Mouse (Mus musculus) left cerebral cortex, postnatal 14 days (tissue): ENCODE measurements around the gene Pcolce2. TPM values are rescaled to one million over a fixed set of nuclear protein-coding genes. Genes with fewer than 3 reads are reported as not detected.
"Not testable (repeated sequence)": the region's sequence is repeated elsewhere in the genome, so short reads cannot be mapped to it uniquely, and the experiment has no call there.

Experiments
- DNase-seq, 2 experiments: peaks; one replicate each; pipeline ENCODE4 v3.0.0; 2021 to 2022; ENCODE audit warnings: low spot score in 2 of 2, mixed read lengths in 1 of 2
- intact Hi-C: fragments of 180-260 bp; cut with DNase I; formaldehyde crosslinking; loops from one replicate; pipeline ENCODE4 v1.15.1; 2025
- long read RNA-seq, 2 experiments: library from polyadenylated mRNA; stranded (forward); transcript quantifications; one replicate each; pipeline ENCODE4 v2.0.0; 2021
- total RNA-seq, 2 experiments: library from RNA; stranded (reverse); gene quantifications; 2 replicates each; pipeline ENCODE4 v1.2.3; 2021

Gene Pcolce2
- 1 to 10 TPM; 1.2 to 1.6 TPM for total RNA-seq
- long read RNA-seq, experiment 1, full-length matches to known transcripts: 2 of 3 reads
- long read RNA-seq, experiment 1, partial matches to known transcripts: 0 of 3 reads
- long read RNA-seq, experiment 1, other reads (novel, unspliced or antisense): 1 of 3 reads
- long read RNA-seq, experiment 2, full-length matches to known transcripts: 1 of 1 reads
- long read RNA-seq, experiment 2, partial matches to known transcripts: 0 of 1 reads
- long read RNA-seq, experiment 2, other reads (novel, unspliced or antisense): 0 of 1 reads

DNA sequence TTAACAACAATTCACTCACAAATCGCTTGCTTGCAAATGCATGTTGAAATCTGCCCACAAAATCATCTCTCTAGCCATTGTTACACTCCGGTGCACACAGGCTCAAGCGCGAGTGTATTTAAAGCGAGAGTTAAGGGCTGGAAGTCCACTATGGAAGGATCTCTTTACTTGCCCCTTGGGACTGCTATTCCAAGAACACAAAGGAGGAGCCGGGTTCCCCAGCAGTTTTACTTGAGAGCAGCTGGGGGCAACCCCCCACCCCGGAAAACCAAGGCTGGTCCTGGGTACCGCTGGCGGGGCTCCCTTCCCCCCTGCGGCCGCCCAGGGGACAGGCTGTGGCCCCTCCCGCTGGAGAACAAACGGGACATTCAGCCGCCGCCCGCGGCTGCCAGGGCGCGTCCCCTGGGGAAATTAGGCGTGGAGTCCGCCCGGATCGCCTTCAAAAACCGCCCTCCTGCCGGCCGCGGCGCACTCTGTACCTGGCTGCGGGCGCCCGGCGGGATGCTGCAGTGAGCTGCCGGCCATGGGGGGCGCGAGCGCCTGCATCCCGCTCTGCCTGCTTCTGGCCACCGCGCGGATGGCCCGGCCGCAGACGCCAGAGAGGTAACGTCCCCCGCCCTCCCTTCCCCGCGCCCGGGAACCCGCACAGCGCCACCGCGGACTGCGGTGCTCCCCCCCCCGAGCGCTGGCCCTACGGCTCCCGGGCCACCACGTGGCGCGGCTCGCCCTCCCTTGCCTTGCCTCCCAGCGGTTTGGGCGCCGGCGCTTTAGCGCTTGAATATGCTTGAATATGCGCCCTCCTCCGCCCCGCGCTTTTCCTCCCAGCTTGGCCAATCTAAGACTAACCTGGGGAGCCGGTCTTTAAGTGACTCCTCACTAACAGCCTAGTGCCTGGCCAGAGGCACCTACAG lies at the start of gene Pcolce2:
Gene Pcolce2, plus strand, starts transcription at position 331 of the 911 bp plus-strand sequence.
- intact Hi-C loops: no loop called here
- peak in 1 of 2 experiments; percentile 7 for DNase-seq

DNA sequence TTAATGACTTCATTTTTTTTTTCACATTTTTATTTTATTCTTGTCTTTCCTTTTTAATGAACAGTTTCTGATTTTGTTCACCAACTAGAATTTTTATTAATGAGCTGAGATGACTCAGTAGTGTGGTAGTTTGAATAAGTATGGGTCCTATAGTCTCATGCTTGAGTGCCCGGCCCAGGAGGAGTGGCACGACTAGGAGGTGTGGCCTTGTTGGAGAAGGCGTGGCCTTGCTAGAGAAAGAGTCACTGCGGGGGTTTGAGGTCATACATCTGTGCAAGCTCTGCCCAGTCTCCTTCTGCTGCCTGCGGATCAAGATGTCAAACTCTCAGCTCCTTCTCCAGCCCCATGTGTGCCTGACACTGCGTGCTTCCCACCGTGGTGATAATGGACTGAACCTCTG lies 49.3 kb upstream of the Pcolce2 start:
- no peak for DNase-seq
- intact Hi-C loops: no loop called here

DNA sequence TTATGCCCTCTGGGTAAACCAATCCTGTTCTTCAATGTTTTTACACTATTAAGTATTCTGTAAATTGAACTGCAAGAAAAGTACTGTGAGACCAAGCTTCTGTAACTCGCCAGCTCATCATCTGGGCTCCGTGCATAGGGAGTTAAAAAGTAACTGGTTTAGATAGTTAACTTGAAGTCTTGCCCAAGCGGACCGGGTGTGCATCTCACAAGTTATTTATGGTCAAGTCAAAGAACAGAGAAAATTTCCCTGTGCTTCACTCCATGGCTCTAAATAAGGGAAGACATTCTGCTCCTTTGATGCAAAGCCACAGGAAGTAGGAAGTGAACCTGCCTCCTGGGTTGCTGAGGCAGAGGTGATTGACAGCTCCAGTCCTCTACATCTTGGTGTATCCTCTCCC lies 43.1 kb upstream of the Pcolce2 start:
- no peak for DNase-seq
- intact Hi-C loops: no loop called here

DNA sequence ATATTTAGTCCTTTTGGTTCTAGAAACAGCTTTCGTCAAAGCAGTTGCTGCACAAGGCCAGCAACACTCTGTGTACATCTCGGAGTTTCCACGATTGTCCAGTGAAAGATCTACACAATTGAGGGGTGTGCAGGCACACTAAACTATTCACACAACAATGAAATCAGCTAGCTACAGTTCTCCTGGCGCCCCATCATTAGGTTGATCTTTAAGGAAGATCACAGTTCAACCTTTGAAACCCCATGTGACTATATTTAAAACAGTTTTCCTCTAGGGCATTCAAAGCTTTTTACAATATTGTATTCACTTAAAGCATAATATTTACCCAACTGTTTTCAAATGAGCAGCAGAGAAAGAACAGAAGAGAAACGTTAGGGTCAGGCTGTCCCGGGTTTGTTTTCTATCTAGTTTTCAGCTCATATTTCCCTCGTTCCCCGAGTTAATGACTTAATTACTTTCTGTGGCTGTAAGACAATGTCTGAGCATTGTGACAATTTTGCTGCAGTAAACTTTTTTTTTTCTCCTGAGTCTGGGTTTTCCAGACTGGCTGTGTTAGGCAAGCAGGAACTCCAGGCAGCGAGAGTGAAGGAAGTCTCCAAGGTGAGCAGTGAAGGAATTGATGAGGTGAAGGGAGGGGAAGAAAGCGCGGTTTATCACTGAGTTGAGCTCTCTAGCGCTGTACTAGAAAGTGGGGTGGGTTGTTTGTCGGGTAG lies 39.8 kb upstream of the Pcolce2 start:
- DNase-seq: no peak
- intact Hi-C loops: no loop called here

DNA sequence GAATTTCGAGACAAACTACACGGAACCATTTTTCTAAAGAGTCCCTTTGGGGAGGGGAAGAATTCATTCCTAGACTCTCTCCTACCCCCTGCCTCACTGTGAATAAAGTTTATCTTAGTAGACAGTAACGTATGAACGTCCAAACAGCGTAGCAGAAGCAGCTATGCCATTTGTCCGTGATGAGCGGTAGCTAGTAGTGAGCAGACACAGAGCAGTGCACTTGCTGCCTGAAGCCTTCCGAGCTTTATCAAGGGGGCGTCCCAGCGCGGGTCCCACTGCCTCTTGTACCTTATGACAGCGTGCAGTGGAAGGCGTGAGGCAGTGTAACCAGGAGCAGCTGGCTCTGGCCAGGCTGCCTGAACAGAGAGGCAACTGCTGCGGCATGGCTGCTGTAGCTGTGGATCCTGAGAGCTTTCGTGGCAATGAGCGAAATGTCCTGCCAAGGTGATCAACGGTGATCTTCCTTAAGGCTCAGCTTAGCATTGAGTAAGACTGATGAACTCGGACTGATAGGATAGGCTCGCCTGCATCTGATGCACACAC lies 39.2 kb upstream of the Pcolce2 start:
- intact Hi-C loops: no loop called here
- DNase-seq: no peak

DNA sequence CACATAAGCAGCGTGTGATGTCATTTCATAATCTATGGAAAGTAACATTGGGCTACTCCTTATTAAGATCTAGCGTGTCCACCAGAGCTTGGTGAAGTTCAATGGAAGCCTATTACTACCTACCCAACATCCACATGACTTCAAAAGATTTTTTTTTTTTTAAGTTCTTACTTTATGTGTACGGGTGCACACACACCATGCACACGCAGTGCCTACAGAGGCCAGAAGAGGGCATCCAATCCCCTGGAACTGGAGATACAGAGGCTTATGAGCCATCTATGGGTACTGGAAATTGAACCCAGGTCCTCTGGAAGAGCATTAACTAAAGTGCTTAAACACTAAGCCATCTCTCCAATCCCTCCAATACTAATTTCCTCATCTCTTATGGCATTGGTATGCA lies 38.0 kb upstream of the Pcolce2 start:
- DNase-seq: no peak
- intact Hi-C loops: no loop called here

DNA sequence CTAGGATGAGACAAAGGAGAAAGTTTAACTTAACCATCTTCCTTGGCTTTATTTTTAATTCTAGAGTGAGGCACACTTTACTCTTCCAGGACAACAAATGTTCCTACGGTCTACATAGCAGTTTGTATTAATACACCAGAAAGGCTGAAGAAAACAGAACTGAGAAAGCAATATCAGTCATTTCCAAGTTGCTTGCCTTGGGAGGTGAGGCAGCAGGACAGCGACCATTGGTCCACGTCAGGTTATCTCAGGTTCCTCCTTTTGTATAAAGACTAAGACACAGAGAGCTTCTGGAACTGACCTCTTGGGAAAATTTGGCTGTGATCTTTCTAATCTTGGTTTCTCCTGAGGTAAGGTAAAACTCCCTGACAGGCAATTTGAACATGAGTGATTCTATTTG lies 34.6 kb upstream of the Pcolce2 start:
- intact Hi-C loops: no loop called here
- DNase-seq: no peak

DNA sequence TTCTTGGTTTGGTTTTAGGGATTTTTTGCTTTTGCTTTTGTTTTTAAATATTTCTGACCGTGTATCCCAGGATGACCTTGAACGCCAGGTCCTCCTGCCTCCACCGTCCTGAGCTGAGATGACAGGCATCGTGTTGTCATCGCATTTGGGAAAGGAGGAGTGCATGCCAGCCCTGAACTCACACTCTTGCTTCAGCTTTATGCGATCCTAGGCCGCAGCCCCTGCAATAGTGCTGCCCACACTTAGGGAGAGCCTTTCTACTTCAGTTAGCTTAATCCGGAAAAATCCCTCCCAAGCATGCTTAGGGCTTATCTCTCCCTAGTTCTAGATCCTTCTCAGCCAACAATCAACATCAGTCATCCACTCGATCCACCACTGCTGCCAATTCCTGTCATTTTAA lies 34.1 kb upstream of the Pcolce2 start:
- intact Hi-C loops: no loop called here

DNA sequence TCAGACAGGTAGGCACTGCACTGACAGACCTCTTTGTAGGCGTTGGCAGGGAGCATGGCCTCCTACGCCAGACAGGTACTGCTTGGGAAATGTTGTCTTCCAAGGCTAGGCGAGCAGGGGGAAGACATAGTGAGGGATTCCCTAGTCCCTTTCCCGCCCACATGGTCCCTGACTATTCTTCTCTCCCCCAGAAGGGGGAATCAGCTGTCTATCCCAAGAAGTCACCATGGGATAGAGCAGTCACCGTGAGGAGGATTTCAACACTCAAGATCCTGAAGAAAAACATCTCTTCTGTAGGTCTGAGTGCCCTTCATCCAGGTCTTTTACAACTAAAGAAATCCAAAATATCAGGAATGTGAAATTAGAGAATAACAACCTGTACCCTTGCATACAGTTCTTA lies 30.2 kb upstream of the Pcolce2 start:
- intact Hi-C loops: no loop called here
- DNase-seq: no peak

More for the DNA sequence above, 34.1 kb upstream of the Pcolce2 start:
- DNase-seq: no peak

DNA sequence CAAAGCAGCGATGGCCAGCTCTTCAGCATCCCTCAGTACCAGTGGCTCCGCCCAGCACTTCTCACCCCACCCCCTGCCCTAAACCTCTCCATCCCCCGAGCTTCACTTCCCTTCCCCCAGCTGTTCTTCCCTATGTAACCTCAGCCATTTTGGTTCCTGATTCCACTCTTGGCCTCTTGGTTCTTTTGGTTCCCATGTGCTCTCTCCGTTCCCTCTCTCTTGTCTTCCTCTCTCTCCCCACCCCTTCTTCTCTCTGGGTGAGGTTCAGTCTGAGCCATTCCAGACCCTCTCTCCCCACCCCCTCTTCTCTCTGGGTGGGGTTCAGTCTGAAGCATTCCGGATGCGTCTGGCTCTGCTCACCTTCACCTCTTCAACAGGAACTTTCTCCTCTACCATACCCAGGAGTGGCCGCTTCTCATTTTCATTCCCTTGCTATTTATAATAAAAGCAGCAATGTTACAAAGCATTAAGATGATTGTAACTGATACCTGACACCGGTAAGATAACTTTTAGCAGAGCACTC lies 25.1 kb upstream of the Pcolce2 start:
- no peak for DNase-seq
- intact Hi-C loops: no loop called here

DNA sequence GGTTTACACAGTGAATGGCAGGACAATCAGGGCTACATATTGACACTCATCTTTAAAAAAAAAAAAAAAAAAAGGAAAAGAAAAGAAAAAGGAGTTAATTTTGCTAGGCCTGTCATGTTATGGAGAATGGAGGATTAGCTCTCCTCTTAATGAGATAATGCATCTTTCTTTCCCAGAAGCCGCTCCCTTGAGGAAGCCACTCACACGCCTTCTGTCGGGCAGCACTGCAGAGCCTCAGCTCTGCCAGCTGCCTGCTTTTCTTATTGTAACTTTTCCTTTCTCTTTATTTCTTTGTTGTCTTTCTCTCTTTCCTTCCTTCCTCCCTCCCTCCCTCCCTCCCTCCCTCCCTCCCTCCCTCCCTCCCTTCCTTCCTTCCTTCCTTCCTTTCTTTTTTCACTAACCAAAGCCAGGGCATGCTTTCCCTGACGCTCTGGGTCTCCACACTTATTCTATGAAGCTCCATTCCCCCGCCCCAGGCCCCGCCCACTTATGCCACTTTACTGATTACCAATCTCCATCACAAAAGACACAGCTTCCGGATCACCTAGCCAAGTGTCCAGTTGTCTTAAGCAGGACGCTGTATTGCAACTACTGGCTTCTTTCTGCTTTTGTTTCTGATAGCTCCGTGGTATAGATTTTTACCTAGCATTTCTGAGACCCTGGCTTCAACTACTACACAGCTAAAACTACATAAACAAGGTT lies 23.8 kb upstream of the Pcolce2 start:
- intact Hi-C loops: no loop called here

DNA sequence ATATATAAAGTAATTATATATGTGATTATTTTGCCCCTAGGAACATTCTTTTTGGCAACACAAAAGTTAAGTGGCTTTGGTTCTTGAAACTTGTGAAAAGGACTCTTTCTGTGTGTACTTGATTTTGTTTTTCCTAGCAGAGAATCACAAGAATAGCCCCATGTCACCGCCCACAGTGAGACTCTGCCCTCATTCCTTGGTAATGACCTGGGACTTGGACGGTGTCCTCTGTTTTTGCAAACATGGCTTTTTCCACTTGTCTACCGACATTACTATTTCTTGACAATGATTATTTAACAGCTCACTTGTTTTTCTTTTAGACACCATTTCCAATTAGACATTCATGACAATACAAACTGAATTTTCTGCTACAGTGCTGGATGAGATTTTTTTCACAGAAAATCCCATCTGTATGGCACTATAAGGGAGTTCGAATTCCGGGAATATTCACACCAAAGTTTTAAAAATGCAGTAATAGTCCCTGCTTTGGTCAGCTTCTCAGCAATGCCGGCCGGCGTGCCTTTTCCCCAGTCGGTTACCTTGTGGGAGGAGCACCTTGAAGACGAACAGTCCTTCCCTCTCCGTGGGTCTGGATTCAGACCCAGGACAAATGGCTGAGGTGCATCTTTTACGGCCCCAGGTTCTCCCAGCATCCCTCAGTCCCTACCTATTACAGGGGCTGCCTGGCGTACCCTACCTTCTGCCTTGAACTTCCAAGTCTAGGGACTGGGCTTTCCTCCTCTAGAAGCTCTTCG lies 22.4 kb upstream of the Pcolce2 start:
- DNase-seq: no peak

More for the DNA sequence above, 23.8 kb upstream of the Pcolce2 start:
- no peak for DNase-seq

DNA sequence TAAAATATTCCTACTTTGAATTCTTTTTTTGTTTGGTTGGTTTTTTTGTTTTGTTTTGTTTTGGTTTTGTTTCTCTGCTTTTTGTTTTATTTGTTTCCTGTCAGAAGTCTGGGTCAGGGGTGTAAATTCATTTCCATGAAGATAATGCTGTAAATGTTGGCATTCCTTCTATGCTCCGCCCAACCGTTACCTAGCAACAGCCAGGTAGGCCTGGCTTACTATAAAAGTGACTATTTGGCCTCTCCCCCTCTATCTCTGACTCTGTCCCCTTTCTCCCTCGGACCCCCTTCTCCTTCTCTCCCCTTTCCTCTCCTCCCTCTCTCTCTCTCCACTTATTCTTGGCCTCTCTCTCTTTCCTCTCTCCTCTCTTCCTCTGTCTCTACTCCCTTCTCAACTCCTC lies 21.4 kb upstream of the Pcolce2 start:
- intact Hi-C loops: no loop called here
- DNase-seq: no peak

More for the DNA sequence above, 22.4 kb upstream of the Pcolce2 start:
- intact Hi-C loops: no loop called here

DNA sequence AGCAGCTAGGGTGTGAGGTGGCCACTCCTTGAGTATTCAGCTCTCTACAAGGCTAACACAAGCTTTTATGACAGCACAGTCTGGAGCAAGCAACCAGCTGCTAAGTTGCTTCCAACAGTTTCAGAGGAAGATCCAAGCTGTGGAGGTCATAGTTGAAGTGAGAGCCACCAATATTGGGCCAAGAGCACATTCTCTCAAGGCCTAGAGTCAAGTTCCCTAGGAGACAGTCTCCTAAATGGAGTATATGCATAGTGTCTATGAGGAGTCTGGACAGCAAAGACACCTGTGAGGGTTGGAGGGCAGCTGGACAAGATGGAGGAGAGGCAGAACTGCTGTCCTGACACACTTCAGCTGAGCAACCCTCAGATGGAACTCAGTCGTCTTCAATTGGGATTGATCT lies 18.8 kb upstream of the Pcolce2 start:
- intact Hi-C loops: no loop called here
- DNase-seq: no peak

DNA sequence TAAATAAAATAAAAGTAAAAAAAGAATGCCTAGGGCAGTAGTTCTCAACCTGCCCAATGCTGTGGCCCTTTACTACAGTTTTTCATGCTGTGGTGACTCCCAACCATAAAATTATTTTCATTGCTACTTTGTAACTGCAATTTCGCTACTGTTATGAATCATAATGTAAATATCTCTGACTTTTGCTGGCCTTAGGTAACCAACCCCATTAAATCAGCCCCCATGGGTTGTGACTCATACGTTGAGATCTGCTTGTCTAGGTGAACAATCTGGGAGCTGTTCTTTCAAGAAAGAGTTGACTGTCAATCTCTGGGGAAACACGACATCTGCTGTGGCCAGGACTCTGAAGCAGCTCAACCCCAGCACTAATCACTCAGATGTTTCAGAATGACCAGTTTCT lies 13.3 kb upstream of the Pcolce2 start:
- DNase-seq: no peak
- intact Hi-C loops: no loop called here

DNA sequence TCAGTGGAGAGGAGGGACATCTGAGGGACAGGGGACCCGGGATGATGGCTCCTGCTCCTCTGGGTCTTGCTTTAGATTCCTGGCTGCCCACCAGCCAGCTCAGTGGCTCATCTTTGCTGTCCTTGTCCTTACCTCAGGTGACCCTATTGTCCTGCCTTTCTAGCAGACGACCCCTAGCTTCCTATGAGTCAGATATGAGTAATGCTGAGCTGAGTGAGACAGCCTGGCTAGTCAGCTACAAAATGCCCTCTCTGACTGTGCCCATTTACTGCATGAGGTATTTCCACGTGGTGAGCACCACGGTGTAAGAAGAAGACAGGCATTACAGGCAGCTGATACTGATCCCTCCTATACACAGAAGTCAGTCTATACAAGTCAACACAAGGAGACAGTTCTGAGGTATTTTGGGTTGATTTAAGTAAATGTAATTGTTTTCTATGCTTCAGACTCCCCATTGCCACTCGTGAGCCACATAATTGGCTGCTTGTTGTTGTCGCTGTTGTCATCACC lies 8.9 kb upstream of the Pcolce2 start:
- intact Hi-C loops: no loop called here
- no peak for DNase-seq

DNA sequence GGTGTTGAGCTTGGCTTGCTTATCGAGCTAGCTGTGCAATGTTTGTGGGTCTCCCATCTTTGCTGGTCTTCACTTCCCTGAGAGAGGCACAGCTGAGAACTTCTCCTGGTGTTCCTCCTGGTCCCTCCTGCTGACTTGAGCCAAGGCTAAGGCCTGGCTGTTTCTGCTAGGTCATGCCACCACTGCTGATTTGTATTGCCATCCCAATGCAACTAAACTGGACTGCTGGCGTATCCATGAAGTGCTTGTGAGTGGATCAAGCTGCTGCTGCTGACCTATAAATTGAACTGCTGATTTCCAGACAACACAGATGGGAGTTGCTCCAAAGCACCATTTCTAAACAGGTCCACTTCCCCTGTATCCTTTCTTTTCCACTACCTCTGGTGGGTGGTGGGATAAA lies 7.8 kb upstream of the Pcolce2 start:
- intact Hi-C loops, DNase-seq: not testable (repeated sequence)

DNA sequence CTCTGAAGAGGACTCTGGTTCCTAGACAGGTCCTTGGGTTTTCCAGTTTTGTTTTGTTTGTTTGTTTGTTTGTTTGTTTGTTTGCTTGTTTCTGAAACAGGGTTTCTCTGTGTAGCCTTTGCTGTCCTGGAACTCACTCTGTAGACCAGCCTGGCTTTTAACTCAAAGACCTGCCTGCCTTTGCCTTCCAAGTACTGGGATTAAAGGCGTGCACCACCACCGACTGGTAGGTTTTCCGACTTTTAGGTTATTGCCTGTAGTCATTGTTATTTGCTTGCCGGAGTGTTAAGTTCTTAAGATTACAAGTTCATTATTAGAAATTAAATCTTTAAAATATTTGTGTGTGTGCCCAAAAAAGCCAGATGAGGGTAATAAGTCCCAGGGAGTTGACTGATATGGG lies 1.0 kb upstream of the Pcolce2 start:
- intact Hi-C loops: no loop called here
- DNase-seq: no peak
